Mouse (Mus musculus): ENCODE data around the gene L3mbtl1. TPM values are rescaled to one million over a fixed set of nuclear protein-coding genes. Genes with fewer than 3 reads are reported as not detected.
A peak's percentile ranks its signal among the peaks of the same experiment; 100 is the strongest.

Gene L3mbtl1
- polyA plus RNA-seq, 1 experiment from 2014 or later = 0.30 TPM

DNA sequence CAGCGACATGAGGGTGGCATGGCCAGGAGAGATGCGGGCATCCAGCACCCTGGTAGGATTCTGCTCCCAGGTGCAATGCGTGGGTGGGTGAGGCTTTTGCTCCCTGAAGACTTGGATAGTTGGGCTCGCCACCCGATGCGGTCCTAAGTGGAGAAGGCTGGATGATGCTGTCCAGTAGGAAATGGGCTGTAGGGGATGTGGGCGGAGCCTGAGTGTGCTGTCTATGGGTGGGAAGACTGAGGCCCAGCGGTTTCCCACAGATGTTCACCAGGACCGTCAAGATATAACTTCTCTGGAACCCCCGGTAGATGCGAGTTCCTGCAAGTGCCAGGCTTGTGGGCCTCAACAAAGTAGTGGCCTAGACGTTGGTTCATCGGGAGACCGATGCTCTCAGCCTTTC lies 4.9 kb downstream of the L3mbtl1 start:
- Histone ChIP-seq H3K36me3 (no peaks in the 10 kb centered on the region), H3K9me3 (0 out of 2 replicates have a peak, but pooled peaks cover 4% of the 10 kb centered on the region), H3K4me1 (replicated peaks) (peaks cover 16% of the 10 kb centered on the region), H3K27me3 (ENCODE audit: insufficient read depth, poor library complexity, severe bottlenecking) (peaks cover 25% of the 10 kb centered on the region), H3K27ac (no peak overlapping the region), H3K4me3 (peak overlapping the region; percentile 41)
- WGBS = 48% methylated on average over 14 of the region's 14 CpGs
- no peak for DNase-seq (ENCODE audit: low spot score)

DNA sequence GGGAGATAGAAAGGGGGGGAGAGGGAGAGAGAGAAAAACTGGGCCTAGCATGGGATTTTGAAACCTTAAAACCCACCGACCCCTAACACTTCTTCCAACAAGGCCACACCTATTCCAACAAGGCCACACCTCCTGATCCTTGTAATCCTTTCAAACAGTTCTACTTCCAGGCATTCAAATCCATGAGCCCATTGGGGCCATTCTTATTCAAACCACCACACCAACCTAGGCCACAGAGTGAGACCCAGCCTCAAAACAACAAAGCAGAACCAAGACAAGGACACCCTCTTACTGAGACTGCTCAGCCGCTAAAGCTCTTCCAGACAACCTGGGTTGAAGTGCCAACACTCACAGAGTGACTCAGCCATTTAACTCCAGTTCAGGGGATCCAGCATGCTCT lies 7.5 kb downstream of the L3mbtl1 start:
- 91% methylated on average over 2 of the region's 2 CpGs for WGBS
- Histone ChIP-seq H3K27ac (no peak overlapping the region), H3K36me3 (no peaks in the 10 kb centered on the region), H3K4me3 (no peak overlapping the region), H3K9me3 (0 out of 2 replicates have a peak, but pooled peaks cover 4% of the 10 kb centered on the region), H3K4me1 (replicated peaks) (peaks cover 8% of the 10 kb centered on the region), H3K27me3 (ENCODE audit: insufficient read depth, poor library complexity, severe bottlenecking) (peaks cover 8% of the 10 kb centered on the region)
- DNase-seq (ENCODE audit: low spot score) = no peak

DNA sequence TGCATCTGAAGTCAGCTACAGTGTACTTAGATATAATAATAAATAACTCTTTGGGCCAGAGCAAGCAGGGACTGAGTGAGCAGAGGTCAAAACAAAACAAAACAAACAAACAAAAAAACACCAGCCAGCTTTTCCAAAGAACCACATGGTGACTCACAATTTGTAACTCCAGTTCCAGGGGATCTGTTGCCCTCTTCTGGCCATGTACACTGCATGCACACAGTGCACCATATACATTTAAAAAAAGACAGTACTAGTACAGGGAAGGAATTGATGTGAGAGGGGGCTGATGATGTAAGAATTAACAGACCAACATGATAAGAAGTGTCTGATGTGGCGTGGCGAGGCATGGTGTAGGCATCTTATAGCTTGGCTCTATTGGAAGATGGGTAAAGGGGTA lies 13.6 kb downstream of the L3mbtl1 start:
- Histone ChIP-seq H3K36me3 (no peaks in the 10 kb centered on the region), H3K27me3 (ENCODE audit: insufficient read depth, poor library complexity, severe bottlenecking) (no peaks in the 10 kb centered on the region), H3K27ac (no peak overlapping the region), H3K9me3 (no peaks in the 10 kb centered on the region), H3K4me3 (no peak overlapping the region), H3K4me1 (replicated peaks) (no peaks in the 10 kb centered on the region)
- 97% methylated on average over 2 of the region's 2 CpGs for WGBS
- DNase-seq (ENCODE audit: low spot score) = no peak

DNA sequence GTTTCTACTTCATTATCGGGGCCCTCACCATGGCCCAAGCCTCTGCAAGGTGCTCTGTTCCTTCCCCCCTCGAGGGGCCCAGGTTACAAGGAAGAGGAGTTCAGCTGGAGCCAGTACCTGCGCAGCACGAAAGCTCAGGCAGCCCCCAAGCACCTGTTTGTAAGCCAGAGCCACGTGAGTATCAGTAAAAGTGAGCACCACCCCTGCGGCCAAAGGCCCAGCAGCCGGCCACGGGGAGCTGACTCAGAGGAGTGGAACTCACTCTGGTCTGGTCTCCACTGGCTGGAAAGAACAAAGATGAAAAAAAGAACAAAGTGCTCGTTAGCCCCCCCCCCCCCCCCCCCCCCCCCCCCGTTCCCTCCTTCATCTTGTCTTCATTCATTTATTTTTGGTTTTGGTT lies 18.0 kb downstream of the L3mbtl1 start:
- Histone ChIP-seq H3K27ac (no peak overlapping the region), H3K4me1 (replicated peaks) (no peaks in the 10 kb centered on the region), H3K4me3 (no peak overlapping the region), H3K9me3 (no peaks in the 10 kb centered on the region), H3K27me3 (ENCODE audit: insufficient read depth, poor library complexity, severe bottlenecking) (no peaks in the 10 kb centered on the region), H3K36me3 (no peaks in the 10 kb centered on the region)
- 69% methylated on average over 8 of the region's 10 CpGs for WGBS
- no peak for DNase-seq (ENCODE audit: low spot score)

DNA sequence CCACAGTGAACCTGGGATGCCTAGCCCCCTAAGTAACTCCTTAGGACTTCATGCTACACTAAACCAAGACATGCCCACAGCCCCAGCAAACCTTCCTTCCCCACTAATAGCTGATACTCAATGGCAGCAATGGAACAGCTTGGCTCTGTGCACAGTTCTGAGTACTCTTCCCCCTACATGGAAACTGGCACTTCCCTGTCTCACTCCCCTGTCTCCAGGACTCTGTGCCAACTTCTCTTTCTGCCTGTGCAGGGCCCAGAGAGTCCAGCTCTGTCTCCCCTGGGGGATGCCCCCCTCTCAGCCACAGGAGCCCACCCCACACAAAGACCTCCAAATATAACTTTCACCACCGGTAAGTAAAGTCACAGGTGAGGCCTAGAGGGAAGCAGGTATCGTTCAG lies 23.5 kb downstream of the L3mbtl1 start:
- Histone ChIP-seq H3K36me3 (no peaks in the 10 kb centered on the region), H3K27ac (no peak overlapping the region)
- WGBS = 90% methylated on average over 2 of the region's 2 CpGs

DNA sequence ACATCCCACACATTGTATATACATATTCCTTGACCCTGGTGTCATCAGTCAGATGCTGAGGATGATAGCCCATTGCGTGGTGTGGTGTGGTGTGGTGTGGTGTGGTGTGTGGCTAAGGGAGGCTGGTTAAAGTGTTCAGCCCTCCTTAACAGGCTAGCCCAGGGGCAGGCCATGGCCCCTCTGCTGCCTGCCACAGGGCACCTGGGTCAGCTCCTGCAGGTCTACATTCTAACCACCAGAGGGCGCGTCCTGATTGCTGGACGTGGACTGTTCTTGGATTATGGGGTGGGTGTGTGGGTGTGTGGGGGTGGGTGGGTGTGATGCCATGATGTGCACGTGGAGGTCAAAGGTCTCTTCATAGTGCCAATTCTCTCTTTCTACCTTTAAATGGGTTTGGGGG lies 25.1 kb downstream of the L3mbtl1 start:
- H3K27ac ChIP-seq = no peak overlapping the region
- H3K4me1 ChIP-seq (replicated peaks) = peaks cover 8% of the 10 kb centered on the region
- H3K36me3 ChIP-seq = no peaks in the 10 kb centered on the region
- DNase-seq (ENCODE audit: low spot score) = peak; percentile 72
- H3K27me3 ChIP-seq (ENCODE audit: insufficient read depth, poor library complexity, severe bottlenecking) = no peaks in the 10 kb centered on the region
- H3K9me3 ChIP-seq = no peaks in the 10 kb centered on the region
- WGBS = 9% methylated on average over 5 of the region's 5 CpGs
- no peak overlapping the region for H3K4me3 ChIP-seq

More for the DNA sequence above, 23.5 kb downstream of the L3mbtl1 start:
- no peak for DNase-seq (ENCODE audit: low spot score)
- Histone ChIP-seq H3K4me1 (replicated peaks) (no peaks in the 10 kb centered on the region), H3K4me3 (no peak overlapping the region), H3K9me3 (no peaks in the 10 kb centered on the region), H3K27me3 (ENCODE audit: insufficient read depth, poor library complexity, severe bottlenecking) (no peaks in the 10 kb centered on the region)

DNA sequence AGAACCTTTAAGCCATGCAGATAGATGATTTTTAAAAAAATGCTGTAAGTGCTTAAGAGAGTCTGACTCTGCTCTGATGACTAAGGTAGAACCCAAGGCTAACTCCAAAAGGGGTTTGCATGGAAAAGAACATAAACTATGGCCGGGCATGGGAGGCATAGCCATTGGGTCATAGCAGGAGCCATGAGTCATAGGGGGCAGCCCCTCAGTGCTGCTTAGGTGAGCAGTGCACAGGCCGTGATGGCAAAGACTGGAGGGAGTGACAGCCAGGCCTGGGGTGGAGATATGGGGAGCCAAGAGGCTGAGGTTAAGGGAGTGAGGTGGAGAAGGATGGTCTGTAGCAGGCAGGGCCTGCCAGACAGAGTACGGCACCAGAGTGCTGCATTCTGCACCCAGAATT lies 25.8 kb downstream of the L3mbtl1 start:
- H3K27me3 ChIP-seq (ENCODE audit: insufficient read depth, poor library complexity, severe bottlenecking) = no peaks in the 10 kb centered on the region

DNA sequence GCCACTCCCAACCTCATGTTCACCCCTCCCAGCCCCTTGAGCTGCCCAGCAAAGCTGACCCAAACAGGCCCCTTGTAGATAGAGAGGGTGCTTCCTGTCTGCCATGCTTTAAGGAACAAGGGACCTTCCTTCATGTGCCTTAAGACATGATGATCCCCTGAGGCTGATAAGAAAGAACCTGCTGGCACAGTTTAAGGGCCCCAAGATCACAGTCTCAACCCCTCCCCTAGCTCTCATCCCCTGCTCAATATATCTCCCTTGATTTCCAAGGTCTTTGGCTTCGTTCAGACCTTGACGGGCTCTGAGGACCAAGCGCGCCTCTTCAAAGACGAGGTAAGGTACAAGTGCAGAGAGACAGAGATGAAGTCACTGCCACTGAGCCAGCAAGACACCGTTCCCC lies 27.6 kb downstream of the L3mbtl1 start:
- H3K4me3 ChIP-seq = no peak overlapping the region
- DNase-seq (ENCODE audit: low spot score) = no peak
- no peaks in the 10 kb centered on the region for H3K36me3 ChIP-seq
- H3K9me3 ChIP-seq = no peaks in the 10 kb centered on the region
- WGBS = 84% methylated on average over 6 of the region's 6 CpGs
- H3K4me1 ChIP-seq (replicated peaks) = peaks cover 27% of the 10 kb centered on the region
- H3K27ac ChIP-seq = no peak overlapping the region
- H3K27me3 ChIP-seq (ENCODE audit: insufficient read depth, poor library complexity, severe bottlenecking) = 0 out of 2 replicates have a peak, but pooled peaks cover 6% of the 10 kb centered on the region

More for the DNA sequence above, 25.8 kb downstream of the L3mbtl1 start:
- Histone ChIP-seq H3K4me1 (replicated peaks) (peaks cover 15% of the 10 kb centered on the region), H3K27ac (no peak overlapping the region), H3K9me3 (no peaks in the 10 kb centered on the region), H3K4me3 (no peak overlapping the region), H3K36me3 (no peaks in the 10 kb centered on the region)
- DNase-seq (ENCODE audit: low spot score) = no peak
- WGBS = 86% methylated on average over 3 of the region's 3 CpGs

DNA sequence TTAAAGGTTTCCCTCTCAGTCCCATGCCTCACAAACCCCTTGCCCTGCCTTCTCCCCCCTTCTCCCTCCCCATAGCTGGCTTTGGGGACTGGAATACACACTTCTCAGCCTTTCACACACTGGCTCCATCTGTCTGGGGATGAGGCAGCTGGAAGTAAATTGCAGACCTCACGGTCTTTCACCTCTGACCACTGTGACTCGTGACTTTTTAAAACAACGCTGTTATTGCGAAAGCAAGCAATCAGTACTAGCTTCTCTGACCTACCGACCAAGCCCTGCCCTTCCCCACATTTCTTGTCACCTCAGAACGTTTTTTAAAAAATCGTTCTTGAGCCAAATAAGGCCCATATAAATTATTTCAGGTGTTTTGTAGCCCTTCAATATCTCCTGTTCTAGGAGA lies 29.5 kb downstream of the L3mbtl1 start:
- WGBS = 52% methylated on average over 7 of the region's 7 CpGs
- no peak overlapping the region for H3K27ac ChIP-seq

DNA sequence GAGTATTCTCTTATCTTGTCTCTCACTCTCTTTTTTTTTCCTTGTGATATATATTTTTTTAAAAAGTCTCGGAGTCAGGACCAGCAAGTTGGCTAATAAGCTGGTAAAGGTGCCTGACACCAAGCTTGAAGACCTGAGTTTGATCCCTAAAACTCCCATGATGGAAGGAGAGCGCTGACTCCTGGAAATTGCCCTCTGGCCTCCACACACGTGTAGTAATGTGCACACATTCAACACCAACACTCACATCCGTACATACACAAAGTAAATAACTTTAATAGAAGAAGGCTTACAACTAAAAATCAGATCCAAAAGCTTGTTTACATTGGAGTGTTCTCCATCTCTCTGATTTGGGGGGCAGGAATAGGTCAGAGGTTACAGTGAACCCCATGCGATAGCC lies 29.9 kb downstream of the L3mbtl1 start:
- DNase-seq (ENCODE audit: low spot score) = no peak
- Histone ChIP-seq H3K9me3 (no peaks in the 10 kb centered on the region), H3K27ac (peak overlapping the region; percentile 76), H3K36me3 (no peaks in the 10 kb centered on the region), H3K4me1 (replicated peaks) (peaks cover 27% of the 10 kb centered on the region), H3K4me3 (no peak overlapping the region), H3K27me3 (ENCODE audit: insufficient read depth, poor library complexity, severe bottlenecking) (0 out of 2 replicates have a peak, but pooled peaks cover 6% of the 10 kb centered on the region)
- WGBS = 77% methylated on average over 5 of the region's 5 CpGs

More for the DNA sequence above, 29.5 kb downstream of the L3mbtl1 start:
- Histone ChIP-seq H3K4me3 (no peak overlapping the region), H3K9me3 (no peaks in the 10 kb centered on the region), H3K4me1 (replicated peaks) (peaks cover 27% of the 10 kb centered on the region), H3K36me3 (no peaks in the 10 kb centered on the region), H3K27me3 (ENCODE audit: insufficient read depth, poor library complexity, severe bottlenecking) (0 out of 2 replicates have a peak, but pooled peaks cover 6% of the 10 kb centered on the region)
- DNase-seq (ENCODE audit: low spot score) = no peak

DNA sequence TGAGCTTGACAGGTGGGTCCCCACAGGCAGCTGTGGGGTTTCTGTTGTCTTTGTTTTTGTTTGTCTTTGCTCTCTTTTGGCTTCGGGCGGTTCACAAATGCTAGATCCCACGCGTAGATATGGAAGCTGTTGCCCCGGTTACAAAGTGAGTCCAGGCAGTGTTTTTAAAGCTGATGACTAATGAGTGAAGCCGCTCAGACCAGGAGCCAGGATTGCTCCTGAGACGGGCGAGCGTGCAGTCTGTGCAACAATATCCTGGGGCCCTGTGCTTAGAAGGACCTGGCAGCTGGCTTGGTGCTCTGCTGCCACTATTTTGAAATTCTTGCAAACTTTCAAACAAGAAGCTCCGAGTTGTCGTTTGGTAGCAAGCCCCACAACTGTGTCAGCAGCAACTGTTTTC lies 30.4 kb downstream of the L3mbtl1 start:
- 26% methylated on average over 11 of the region's 11 CpGs for WGBS
- DNase-seq (ENCODE audit: low spot score) = peak; percentile 43
- H3K27ac ChIP-seq = peak overlapping the region; percentile 76

DNA sequence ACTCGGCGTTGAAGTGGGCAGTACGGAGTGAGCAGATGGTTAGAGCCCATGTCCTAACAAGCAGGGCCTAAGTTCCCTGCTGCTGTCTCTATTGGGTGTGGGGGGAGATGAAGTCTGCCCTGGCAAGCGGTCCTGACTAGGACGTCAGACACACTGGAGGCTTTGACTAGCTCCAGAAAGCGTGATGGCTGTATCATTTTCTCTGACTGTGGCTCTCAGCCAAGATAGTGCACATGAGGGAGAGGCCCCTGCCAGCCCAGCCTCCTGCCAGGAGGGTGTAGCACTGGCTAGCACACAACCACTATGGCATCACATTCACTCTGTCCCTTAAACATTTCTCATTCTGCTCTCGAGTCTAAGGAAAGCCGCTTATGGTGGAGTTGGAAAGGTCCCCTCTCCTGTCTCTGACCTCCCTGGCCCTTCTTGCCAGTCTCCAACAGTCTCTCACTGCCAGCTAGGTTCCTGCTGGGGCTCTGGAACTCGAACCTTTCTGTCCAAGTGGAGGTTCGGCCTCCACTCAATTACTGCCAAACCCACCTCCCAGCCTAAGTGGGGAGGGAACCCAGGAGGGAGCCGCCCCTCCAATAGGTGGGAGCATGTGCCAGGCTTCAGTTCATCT lies 32.0 kb downstream of the L3mbtl1 start:
- 80% methylated on average over 11 of the region's 11 CpGs for WGBS
- no peak overlapping the region for H3K4me3 ChIP-seq
- DNase-seq (ENCODE audit: low spot score) = no peak
- H3K36me3 ChIP-seq = no peaks in the 10 kb centered on the region
- peaks cover 27% of the 10 kb centered on the region for H3K4me1 ChIP-seq (replicated peaks)
- H3K27ac ChIP-seq = no peak overlapping the region
- 0 out of 2 replicates have a peak, but pooled peaks cover 6% of the 10 kb centered on the region for H3K27me3 ChIP-seq (ENCODE audit: insufficient read depth, poor library complexity, severe bottlenecking)
- H3K9me3 ChIP-seq = no peaks in the 10 kb centered on the region

More for the DNA sequence above, 30.4 kb downstream of the L3mbtl1 start:
- H3K27me3 ChIP-seq (ENCODE audit: insufficient read depth, poor library complexity, severe bottlenecking) = 0 out of 2 replicates have a peak, but pooled peaks cover 6% of the 10 kb centered on the region
- no peaks in the 10 kb centered on the region for H3K36me3 ChIP-seq
- H3K4me1 ChIP-seq (replicated peaks) = peaks cover 27% of the 10 kb centered on the region
- H3K9me3 ChIP-seq = no peaks in the 10 kb centered on the region
- no peak overlapping the region for H3K4me3 ChIP-seq

DNA sequence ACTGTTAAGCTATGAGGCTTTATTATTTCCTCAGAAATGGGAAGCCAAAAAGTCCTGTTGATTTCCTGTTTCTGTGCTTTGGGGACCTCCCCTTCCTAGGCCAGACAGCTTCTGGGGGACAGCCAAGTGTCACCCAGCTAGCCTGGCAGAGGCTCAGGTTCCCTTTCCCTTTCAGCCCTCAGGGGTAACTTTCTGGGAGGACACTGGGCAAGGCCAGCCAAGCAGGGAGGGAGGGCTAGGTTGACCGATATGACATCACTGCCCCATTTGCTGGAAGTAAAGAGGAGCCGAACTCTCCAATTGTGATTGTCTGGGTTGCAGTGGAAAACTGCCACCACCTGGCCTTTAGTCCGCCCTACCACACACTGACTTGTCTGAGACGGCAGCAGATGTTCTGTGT lies 32.7 kb downstream of the L3mbtl1 start:
- 72% methylated on average over 4 of the region's 4 CpGs for WGBS
- H3K4me1 ChIP-seq (replicated peaks) = peaks cover 27% of the 10 kb centered on the region
- no peaks in the 10 kb centered on the region for H3K36me3 ChIP-seq
- 0 out of 2 replicates have a peak, but pooled peaks cover 6% of the 10 kb centered on the region for H3K27me3 ChIP-seq (ENCODE audit: insufficient read depth, poor library complexity, severe bottlenecking)
- no peak overlapping the region for H3K27ac ChIP-seq
- no peak for DNase-seq (ENCODE audit: low spot score)
- H3K4me3 ChIP-seq = no peak overlapping the region
- H3K9me3 ChIP-seq = no peaks in the 10 kb centered on the region
